Mouse (Mus musculus) CH12.LX (cell line): ENCODE data around the gene Mlip. TPM values are rescaled to one million over a fixed set of nuclear protein-coding genes. Genes with fewer than 3 reads are reported as not detected.

Source experiments
- DNase-seq: peaks from one replicate; pipeline ENCODE4 v3.0.0-alpha.2; 2013; ENCODE audit errors: extremely low read depth
- H3K27ac ChIP-seq: 2 replicates; pipeline ENCODE4 v1.5.1; 2012; ENCODE audit warnings: low read depth, mild to moderate bottlenecking, control low read depth, moderate library complexity; ENCODE audit not compliant: insufficient read depth
- H3K27me3 ChIP-seq: replicated peaks from 2 replicates; pipeline ENCODE3; 2012; ENCODE audit warnings: inconsistent platforms
- H3K36me3 ChIP-seq, 2 experiments: replicated peaks in 1 of 2; 2 replicates each; pipeline versions ENCODE3 to v1.6.1; 2012; ENCODE audit warnings: inconsistent platforms in 1 of 2, low read length in 1 of 2, mild to moderate bottlenecking in 1 of 2, mixed read lengths in 1 of 2, moderate library complexity in 1 of 2; ENCODE audit not compliant: control insufficient read depth in 1 of 2, insufficient read depth in 1 of 2
- H3K4me1 ChIP-seq, 2 experiments: 2 replicates each; pipeline ENCODE4 v1.6.1; 2012; ENCODE audit warnings: inconsistent platforms in 1 of 2, moderate library complexity in 1 of 2; ENCODE audit not compliant: insufficient read depth in 2 of 2, control insufficient read depth in 1 of 2
- H3K4me2 ChIP-seq: 2 replicates; pipeline ENCODE4 v1.6.1; 2012; ENCODE audit warnings: low read depth, mild to moderate bottlenecking, control low read depth; ENCODE audit not compliant: poor library complexity, insufficient read depth, severe bottlenecking
- H3K4me3 ChIP-seq, 3 experiments: fragments of 150-350 bp in 1 of 3; sonication (generic) in 1 of 3; replicated peaks in 1 of 3; 2 replicates each; pipeline versions ENCODE3 to v1.5.1; 2011 to 2012; ENCODE audit warnings: low read depth in 2 of 3, low read length in 2 of 3, mild to moderate bottlenecking in 2 of 3, moderate library complexity in 2 of 3, control low read depth in 1 of 3, improper control_type of control experiment in 1 of 3, inconsistent platforms in 1 of 3, mixed read lengths in 1 of 3; ENCODE audit not compliant: poor library complexity in 1 of 3
- H3K79me2 ChIP-seq: replicated peaks from 2 replicates; pipeline ENCODE4 v1.6.1; 2012; ENCODE audit warnings: mild to moderate bottlenecking, moderate library complexity; ENCODE audit not compliant: control insufficient read depth, poor library complexity, insufficient read depth, severe bottlenecking; ENCODE audit errors: extremely low read depth
- H3K9ac ChIP-seq: 2 replicates; pipeline ENCODE4 v1.6.1; 2012; ENCODE audit warnings: low read depth, mild to moderate bottlenecking, control low read depth, moderate library complexity; ENCODE audit not compliant: insufficient read depth
- H3K9me3 ChIP-seq: replicated peaks from 2 replicates; pipeline ENCODE3; 2012; ENCODE audit warnings: low read length, inconsistent platforms, mixed read lengths
- CHD1 ChIP-seq: IDR thresholded peaks from 2 replicates; pipeline ENCODE4 v1.6.1; 2012; ENCODE audit warnings: low read depth, low read length, improper control_type of control experiment, inconsistent platforms
- CHD2 ChIP-seq: IDR thresholded peaks from 2 replicates; pipeline ENCODE4 v1.6.1; 2011; ENCODE audit warnings: low read length, improper control_type of control experiment
- CTCF ChIP-seq, 2 experiments: IDR thresholded peaks in 1 of 2; conservative IDR thresholded peaks in 1 of 2; 2 replicates each; pipeline ENCODE4 v1.5.1; 2011 to 2012; ENCODE audit warnings: low read depth in 2 of 2, low read length in 2 of 2, improper control_type of control experiment in 1 of 2, inconsistent platforms in 1 of 2, mild to moderate bottlenecking in 1 of 2, moderate library complexity in 1 of 2
- E2F4 ChIP-seq: IDR thresholded peaks from 2 replicates; pipeline ENCODE4 v1.6.1; 2011; ENCODE audit warnings: low read depth, low read length, improper control_type of control experiment; ENCODE audit not compliant: insufficient replicate concordance
- ELF1 ChIP-seq: IDR thresholded peaks from 2 replicates; pipeline ENCODE4 v1.6.1; 2014; ENCODE audit warnings: low read depth, mild to moderate bottlenecking, inconsistent platforms, low read length, improper control_type of control experiment
- EP300 ChIP-seq: IDR thresholded peaks from 2 replicates; pipeline ENCODE4 v1.6.1; 2011; ENCODE audit warnings: low read length, improper control_type of control experiment
- JUND ChIP-seq: conservative IDR thresholded peaks from 2 replicates; pipeline ENCODE4 v1.6.1; 2011; ENCODE audit warnings: low read depth, low read length, improper control_type of control experiment
- KAT2A ChIP-seq: IDR thresholded peaks from 2 replicates; pipeline ENCODE4 v1.6.1; 2012; ENCODE audit warnings: low read length, improper control_type of control experiment, inconsistent platforms; ENCODE audit not compliant: insufficient replicate concordance
- MAX ChIP-seq: IDR thresholded peaks from 2 replicates; pipeline ENCODE4 v1.6.1; 2011; ENCODE audit warnings: low read length, improper control_type of control experiment
- MXI1 ChIP-seq: IDR thresholded peaks from 2 replicates; pipeline ENCODE4 v1.6.1; 2011; ENCODE audit warnings: mild to moderate bottlenecking, low read depth, low read length, improper control_type of control experiment
- MYC ChIP-seq: IDR thresholded peaks from 2 replicates; pipeline ENCODE4 v1.6.1; 2011; ENCODE audit warnings: low read depth, mild to moderate bottlenecking, improper control_type of control experiment, low read length
- NELFE ChIP-seq: IDR thresholded peaks from 2 replicates; pipeline ENCODE4 v1.6.1; 2011; ENCODE audit warnings: low read depth, low read length, improper control_type of control experiment
- NRF1 ChIP-seq: IDR thresholded peaks from 2 replicates; pipeline ENCODE4 v1.6.1; 2014; ENCODE audit warnings: low read depth, mild to moderate bottlenecking, inconsistent platforms, low read length, improper control_type of control experiment, moderate library complexity
- PAX5 ChIP-seq: IDR thresholded peaks from 2 replicates; pipeline ENCODE4 v1.6.1; 2012; ENCODE audit warnings: low read length, inconsistent platforms, mixed read lengths
- RCOR1 ChIP-seq: conservative IDR thresholded peaks from 2 replicates; pipeline ENCODE4 v1.6.1; 2012; ENCODE audit warnings: low read depth, mild to moderate bottlenecking, inconsistent platforms, low read length, improper control_type of control experiment
- SIN3A ChIP-seq: IDR thresholded peaks from 2 replicates; pipeline ENCODE4 v1.6.1; 2012; ENCODE audit warnings: low read length, improper control_type of control experiment, inconsistent platforms
- SMC3 ChIP-seq: IDR thresholded peaks from 2 replicates; pipeline ENCODE4 v1.6.1; 2011; ENCODE audit warnings: low read depth, low read length, improper control_type of control experiment
- TBP ChIP-seq: conservative IDR thresholded peaks from 2 replicates; pipeline ENCODE4 v1.6.1; 2011; ENCODE audit warnings: low read depth, low read length, improper control_type of control experiment
- USF1 ChIP-seq: IDR thresholded peaks from 2 replicates; pipeline ENCODE4 v1.6.1; 2014; ENCODE audit warnings: low read depth, mild to moderate bottlenecking, inconsistent platforms, low read length, improper control_type of control experiment
- ZC3H11A ChIP-seq: IDR thresholded peaks from 2 replicates; pipeline ENCODE4 v1.6.1; 2012; ENCODE audit warnings: low read depth, mild to moderate bottlenecking, inconsistent platforms, low read length, improper control_type of control experiment
- ZKSCAN1 ChIP-seq: IDR thresholded peaks from 2 replicates; pipeline ENCODE4 v1.6.1; 2012; ENCODE audit warnings: low read depth, inconsistent platforms, low read length, improper control_type of control experiment, borderline replicate concordance
- ZNF384 ChIP-seq: IDR thresholded peaks from 2 replicates; pipeline ENCODE4 v1.6.1; 2012; ENCODE audit warnings: low read depth, low read length, improper control_type of control experiment, inconsistent platforms
- dilution Hi-C: fragments of 300-500 bp; cut with MboI; formaldehyde crosslinking; loops from 2 replicates; pipeline ENCODE4 v1.14.3; 2020; ENCODE audit warnings: low sequenced_read_pairs; ENCODE audit not compliant: extremely low pct_unique_long_range_greater_than_20kb, extremely low pct_ligation_motif_present
- in situ Hi-C: fragments of 300-500 bp; cut with MboI; formaldehyde crosslinking; loops from 3 replicates; pipeline ENCODE4 v1.14.3; 2019; ENCODE audit warnings: low sequenced_read_pairs, low pct_ligation_motif_present, low pct_unique_long_range_greater_than_20kb, mixed read lengths
- polyA plus RNA-seq: library from polyadenylated mRNA; unstranded; fragments of >175 nt; gene quantifications from 2 replicates; pipeline ENCODE4 v1.2.1, GENCODE M21; 2012; ENCODE audit warnings: low read depth; ENCODE audit not compliant: insufficient read length
- total RNA-seq, 2 experiments: library from RNA; depleted of rRNA; stranded (reverse); fragments of 300-350 nt in 1 of 2; fragments of >200 nt in 1 of 2; gene quantifications; 2 replicates each; pipeline ENCODE4 v1.2.3; 2012 to 2014

The Mlip gene
- total and polyA plus RNA-seq, 3 experiments, result not detected

DNA sequence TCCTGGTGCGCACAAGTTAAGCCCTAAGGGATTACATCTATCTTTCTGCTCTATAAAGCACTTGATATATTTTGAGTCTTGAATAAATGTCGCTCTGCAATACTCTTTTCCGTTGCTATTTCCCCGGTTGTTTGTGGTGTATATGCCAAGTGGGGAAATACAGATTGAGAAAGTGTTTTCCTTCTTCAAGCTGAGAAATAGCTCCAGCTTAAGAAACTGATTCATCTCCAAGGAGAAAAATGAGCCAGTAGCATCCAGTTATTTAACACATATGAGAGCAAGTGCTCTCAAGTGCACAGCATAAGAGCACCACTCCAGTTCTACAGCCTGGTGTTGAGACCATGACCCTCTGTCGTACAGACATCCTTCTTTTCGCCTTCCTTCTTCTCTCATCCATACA, 186.9 kb downstream of the Mlip start:
- no peak overlapping the region for H3K9ac ChIP-seq
- dilution Hi-C loops, result no loop called here
- H3K9me3 ChIP-seq, result no peaks in the 10 kb centered on the region
- no peak overlapping the region for H3K4me3 ChIP-seq
- H3K36me3 ChIP-seq, result no peaks in the 10 kb centered on the region
- TF ChIP-seq ZC3H11A (no peak), PAX5 (no peak), E2F4 (no peak), ZNF384 (no peak)
- no peak overlapping the region for H3K4me2 ChIP-seq
- H3K27ac ChIP-seq, result no peak overlapping the region
- no peak for DNase-seq
- in situ Hi-C loops, result no loop called here
- no peaks in the 10 kb centered on the region for H3K4me1 ChIP-seq
- H3K27me3 ChIP-seq, result no peaks in the 10 kb centered on the region
- no peaks in the 10 kb centered on the region for H3K79me2 ChIP-seq

DNA sequence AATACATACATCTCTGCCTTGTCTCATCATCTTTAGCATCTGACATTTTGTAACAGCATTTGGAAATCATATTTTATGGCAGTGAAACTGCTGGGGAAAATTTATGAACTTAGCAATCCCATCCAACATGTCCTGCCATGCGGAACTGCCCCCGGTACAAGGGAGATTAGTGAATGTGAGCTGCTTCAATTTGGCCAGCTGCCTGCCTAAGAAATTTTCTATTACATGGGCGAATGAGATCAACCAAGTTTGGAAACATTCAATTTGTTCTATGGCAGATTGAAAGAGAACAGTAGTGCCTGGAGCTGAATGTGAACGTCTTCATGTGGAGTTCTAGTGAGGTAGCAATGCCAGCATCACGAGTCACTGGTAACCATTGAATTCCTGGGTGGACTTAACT, 191.0 kb downstream of the Mlip start:
- Histone ChIP-seq H3K4me2 (no peak overlapping the region), H3K27me3 (no peaks in the 10 kb centered on the region), H3K36me3 (no peaks in the 10 kb centered on the region), H3K4me1 (no peaks in the 10 kb centered on the region), H3K9ac (no peak overlapping the region), H3K79me2 (no peaks in the 10 kb centered on the region), H3K4me3 (no peak overlapping the region), H3K27ac (no peak overlapping the region), H3K9me3 (no peaks in the 10 kb centered on the region)
- TF ChIP-seq RCOR1 (no peak), MAX (no peak), ZC3H11A (no peak), KAT2A (no peak), CHD1 (no peak), MYC (no peak), PAX5 (no peak), NELFE (no peak), MXI1 (no peak), SIN3A (no peak), EP300 (no peak), USF1 (no peak), ELF1 (no peak), CTCF (conservative IDR thresholded peaks at IDR 0.05 in 1 of 2, IDR thresholded peaks at IDR 0.05 in 1 of 2; ENCODE audit: low read depth in 2 of 2, low read length in 2 of 2) (no peak)
- dilution Hi-C loops, result no loop called here
- in situ Hi-C loops, result no loop called here
- no peak for DNase-seq

DNA sequence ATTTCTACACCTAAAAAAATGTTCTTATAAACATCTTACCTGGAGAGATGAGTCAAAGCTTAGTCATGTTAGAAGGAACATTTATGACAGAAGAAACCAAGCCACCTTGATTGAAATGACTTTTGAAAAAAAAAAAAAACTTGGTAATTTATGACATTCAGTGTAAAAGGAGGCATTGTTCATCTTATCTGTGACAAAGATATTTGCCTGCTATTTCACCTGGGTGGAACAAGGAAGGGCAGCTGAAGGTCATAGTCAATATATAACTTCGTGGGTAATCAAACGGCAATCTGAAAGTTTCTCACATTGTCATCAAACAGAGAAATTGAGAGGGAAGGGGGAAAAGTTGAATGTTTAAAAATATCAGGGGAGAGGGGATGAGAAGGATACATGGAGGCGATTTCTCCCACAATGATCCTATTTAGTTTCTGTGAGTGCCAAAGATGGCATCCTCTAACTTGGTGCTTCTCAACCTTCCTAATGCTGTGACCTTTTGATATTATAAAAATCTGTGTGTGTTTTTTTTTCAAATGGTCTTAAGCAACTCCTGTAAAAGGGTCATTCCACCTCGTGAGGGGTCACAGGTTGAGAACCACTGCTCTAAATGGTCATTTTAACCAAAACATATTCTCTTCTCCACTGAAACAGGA, 192.4 kb downstream of the Mlip start:
- TF ChIP-seq CHD2, result no peak
- no peak for TF ChIP-seq JUND
- no peak for TF ChIP-seq SMC3
- TF ChIP-seq ELF1, result no peak
- no peak for TF ChIP-seq MXI1
- TF ChIP-seq ZC3H11A, result no peak
- TF ChIP-seq RCOR1, result no peak
- TF ChIP-seq TBP, result no peak
- TF ChIP-seq ZKSCAN1, result no peak
- no peak for TF ChIP-seq NRF1
- H3K9me3 ChIP-seq, result no peaks in the 10 kb centered on the region
- no peak overlapping the region for H3K9ac ChIP-seq
- H3K4me3 ChIP-seq, result no peak overlapping the region
- no peaks in the 10 kb centered on the region for H3K36me3 ChIP-seq
- H3K27me3 ChIP-seq, result no peaks in the 10 kb centered on the region
- no peak for DNase-seq
- dilution Hi-C loops, result no loop called here
- H3K79me2 ChIP-seq, result no peaks in the 10 kb centered on the region
- H3K4me1 ChIP-seq, result no peaks in the 10 kb centered on the region
- in situ Hi-C loops, result no loop called here
- H3K27ac ChIP-seq, result no peak overlapping the region
- no peak overlapping the region for H3K4me2 ChIP-seq
